Mouse (Mus musculus) E14TG2a.4 (cell line): ENCODE measurements at regions not wholly inside any gene's neighbourhood (a gene's known extent, or its start where the extent isn't known, plus 50 kb on each side); places are given as distances from the start of the nearest gene placed in this dataset.

Experiments
- CTCF ChIP-seq: conservative IDR thresholded peaks from 2 replicates; pipeline ENCODE4 v1.5.1; 2014; ENCODE audit warnings: low read length
- NANOG ChIP-seq: IDR thresholded peaks from 2 replicates; pipeline ENCODE4 v1.6.1; 2014; ENCODE audit warnings: borderline replicate concordance, low read length, mixed read lengths
- POU5F1 ChIP-seq: IDR thresholded peaks from 2 replicates; pipeline ENCODE4 v1.6.1; 2014; ENCODE audit warnings: low read length, borderline replicate concordance

DNA sequence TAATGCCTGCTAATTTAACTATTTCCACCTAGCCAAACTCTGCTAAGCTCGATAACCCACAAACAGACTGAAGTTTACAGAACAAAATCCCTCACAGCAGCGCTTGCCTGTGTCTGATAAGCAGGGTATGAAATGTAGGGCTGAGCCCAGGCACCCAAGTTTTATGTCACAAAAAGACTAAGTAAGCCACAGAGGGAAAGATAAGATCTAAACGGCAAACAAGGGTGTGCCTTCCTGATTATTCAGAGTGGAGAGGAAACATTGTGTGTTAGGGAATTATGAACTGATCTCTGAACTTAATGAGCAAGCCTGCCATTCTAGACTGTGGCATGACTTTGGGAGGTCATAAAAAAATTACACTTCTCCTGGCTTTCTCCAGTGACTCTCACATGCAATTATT lies 621.8 kb downstream of the Kcnj2 start:
- TF ChIP-seq CTCF, result no peak
- no peak for TF ChIP-seq NANOG
- TF ChIP-seq POU5F1, result no peak
